Mouse (Mus musculus): ENCODE measurements around the gene Gdf1. TPM values are rescaled to one million over a fixed set of nuclear protein-coding genes. Genes with fewer than 3 reads are reported as not detected.
A peak's percentile ranks its signal among the peaks of the same experiment; 100 is the strongest.

Gene Gdf1
- total RNA-seq, 1 experiment, result 7.5 TPM

DNA sequence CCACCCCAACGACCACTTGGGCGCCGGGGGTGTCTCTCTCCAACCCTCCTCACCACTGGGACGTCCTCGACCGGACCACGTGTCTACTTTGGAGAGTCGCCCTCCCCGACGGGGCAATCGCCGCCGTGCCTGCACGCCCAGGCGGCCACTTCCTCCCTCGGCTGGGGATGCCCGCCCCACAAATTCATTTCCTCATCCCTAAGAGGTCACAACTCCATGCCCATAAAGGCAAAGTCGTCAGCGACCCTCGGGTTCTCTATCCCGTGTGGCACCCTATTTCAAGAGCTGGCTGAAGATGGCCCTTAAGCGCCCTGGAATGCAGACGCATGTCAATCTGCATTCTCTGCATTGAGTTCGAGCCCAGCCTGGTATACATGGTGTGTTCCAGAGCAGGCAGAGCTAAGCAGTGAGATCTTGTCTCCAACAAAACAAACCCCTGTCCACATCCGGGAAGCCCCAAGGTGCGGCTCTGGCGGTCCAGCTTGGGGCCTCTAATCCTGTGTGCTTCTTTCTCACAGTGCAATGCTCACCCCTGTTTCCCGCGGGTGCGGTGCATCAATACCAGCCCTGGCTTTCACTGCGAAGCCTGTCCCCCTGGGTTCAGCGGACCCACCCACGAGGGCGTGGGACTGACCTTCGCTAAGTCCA, 45.7 kb downstream of the Gdf1 start:
- in situ Hi-C loops (cut with MboI; ENCODE audit: low sequenced_read_pairs in 2 of 2, unreplicated experiment in 2 of 2), result no loop called here
- Histone ChIP-seq H3K4me3 (ENCODE audit: insufficient read depth in 1 of 2, low read depth in 1 of 2, low read length in 2 of 2, poor library complexity in 1 of 2, severe bottlenecking in 1 of 2) (peak overlapping the region; percentile 85 to 92; a peak in 2 of 4 replicates), H3K9me3 (ENCODE audit: control insufficient read depth, insufficient read depth, low read depth, low read length) (no peaks in the 10 kb centered on the region), H3K9ac (ENCODE audit: insufficient read depth, low read depth, low read length, poor library complexity, severe bottlenecking) (no peak overlapping the region), H3K36me3 (ENCODE audit: control insufficient read depth, insufficient read depth, low read length, poor library complexity, severe bottlenecking) (no peaks in the 10 kb centered on the region), H3K4me1 (ENCODE audit: control insufficient read depth in 2 of 2, insufficient read depth in 2 of 2, low read length in 2 of 2, poor library complexity in 1 of 2) (peaks cover 0 to 20% of the 10 kb centered on the region in 2 experiments; a peak in 1 of 4 replicates), H3K27ac (ENCODE audit: insufficient read depth, low read depth, low read length, poor library complexity, severe bottlenecking) (no peak overlapping the region)
- no peak for TF ChIP-seq MAFK (IDR thresholded peaks at IDR 0.05; ENCODE audit: insufficient read depth, low read depth, low read length)
- no peak for TF ChIP-seq HCFC1 (IDR thresholded peaks at IDR 0.05; ENCODE audit: borderline replicate concordance, insufficient read depth, low read length)
- TF ChIP-seq ZC3H11A (IDR thresholded peaks at IDR 0.05; ENCODE audit: borderline replicate concordance, low read depth, low read length), result no peak
- no peak for TF ChIP-seq CHD2 (IDR thresholded peaks at IDR 0.05; ENCODE audit: low read depth, low read length)
- TF ChIP-seq ZNF384 (IDR thresholded peaks at IDR 0.05; ENCODE audit: low read depth, low read length), result no peak
- DNase-seq (ENCODE audit: low read depth, low spot score), result no peak

DNA sequence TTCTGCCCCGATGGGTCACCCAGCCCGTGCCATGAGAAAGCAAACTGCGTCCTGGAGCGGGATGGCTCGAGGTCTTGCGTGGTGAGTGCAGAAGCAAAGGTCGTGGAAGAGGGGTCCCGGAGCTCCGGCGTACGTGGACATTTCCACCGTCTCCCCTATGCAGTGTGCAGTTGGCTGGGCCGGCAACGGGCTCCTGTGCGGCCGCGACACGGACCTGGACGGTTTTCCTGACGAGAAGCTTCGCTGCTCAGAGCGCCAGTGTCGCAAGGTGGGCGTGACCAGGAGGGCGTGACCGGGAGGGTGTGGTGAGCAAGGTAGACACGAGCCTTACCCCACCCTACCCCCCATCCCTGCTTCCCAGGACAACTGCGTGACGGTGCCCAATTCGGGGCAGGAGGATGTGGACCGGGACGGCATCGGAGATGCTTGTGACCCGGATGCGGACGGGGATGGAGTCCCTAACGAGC, 46.7 kb downstream of the Gdf1 start:
- Histone ChIP-seq H3K4me3 (ENCODE audit: insufficient read depth in 1 of 2, low read depth in 1 of 2, low read length in 2 of 2, poor library complexity in 1 of 2, severe bottlenecking in 1 of 2) (peak overlapping the region; percentile 17 to 26; a peak in 2 of 4 replicates), H3K36me3 (ENCODE audit: control insufficient read depth, insufficient read depth, low read length, poor library complexity, severe bottlenecking) (no peaks in the 10 kb centered on the region), H3K4me1 (ENCODE audit: control insufficient read depth in 2 of 2, insufficient read depth in 2 of 2, low read length in 2 of 2, poor library complexity in 1 of 2) (peaks cover 0 to 20% of the 10 kb centered on the region in 2 experiments; a peak in 1 of 4 replicates), H3K9me3 (ENCODE audit: control insufficient read depth, insufficient read depth, low read depth, low read length) (no peaks in the 10 kb centered on the region), H3K27ac (ENCODE audit: insufficient read depth, low read depth, low read length, poor library complexity, severe bottlenecking) (no peak overlapping the region), H3K9ac (ENCODE audit: insufficient read depth, low read depth, low read length, poor library complexity, severe bottlenecking) (no peak overlapping the region)
- TF ChIP-seq ZC3H11A (IDR thresholded peaks at IDR 0.05; ENCODE audit: borderline replicate concordance, low read depth, low read length) (no peak), HCFC1 (IDR thresholded peaks at IDR 0.05; ENCODE audit: borderline replicate concordance, insufficient read depth, low read length) (no peak), MAFK (IDR thresholded peaks at IDR 0.05; ENCODE audit: insufficient read depth, low read depth, low read length) (no peak), ZNF384 (IDR thresholded peaks at IDR 0.05; ENCODE audit: low read depth, low read length) (no peak), CHD2 (IDR thresholded peaks at IDR 0.05; ENCODE audit: low read depth, low read length) (no peak)
- no peak for DNase-seq (ENCODE audit: low read depth, low spot score)
- in situ Hi-C loops (cut with MboI; ENCODE audit: low sequenced_read_pairs in 2 of 2, unreplicated experiment in 2 of 2), result no loop called here

DNA sequence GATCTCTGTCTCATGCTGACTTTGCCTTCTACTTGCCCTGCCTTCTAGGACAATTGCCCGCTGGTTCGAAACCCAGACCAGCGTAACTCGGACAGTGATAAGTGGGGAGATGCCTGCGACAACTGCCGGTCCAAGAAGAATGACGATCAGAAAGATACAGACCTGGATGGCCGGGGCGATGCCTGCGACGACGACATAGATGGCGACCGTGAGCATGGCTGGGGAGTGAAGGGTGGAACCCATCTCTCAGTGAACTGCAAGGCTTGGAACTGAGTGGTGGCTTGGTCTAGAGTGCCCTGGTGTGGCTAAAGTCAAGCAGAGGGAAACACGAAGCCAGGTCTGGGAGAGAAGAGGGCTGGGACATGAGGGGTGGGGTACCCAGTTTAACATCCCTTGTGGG, 47.4 kb downstream of the Gdf1 start:
- in situ Hi-C loops (cut with MboI; ENCODE audit: low sequenced_read_pairs in 2 of 2, unreplicated experiment in 2 of 2), result no loop called here
- H3K4me1 ChIP-seq (ENCODE audit: control insufficient read depth in 2 of 2, insufficient read depth in 2 of 2, low read length in 2 of 2, poor library complexity in 1 of 2), result peaks cover 0 to 20% of the 10 kb centered on the region in 2 experiments; a peak in 1 of 4 replicates
- no peak overlapping the region for H3K27ac ChIP-seq (ENCODE audit: insufficient read depth, low read depth, low read length, poor library complexity, severe bottlenecking)
- DNase-seq (ENCODE audit: low read depth, low spot score), result no peak
- no peak overlapping the region for H3K4me3 ChIP-seq (ENCODE audit: insufficient read depth in 1 of 2, low read depth in 1 of 2, low read length in 2 of 2, poor library complexity in 1 of 2, severe bottlenecking in 1 of 2)
- H3K9ac ChIP-seq (ENCODE audit: insufficient read depth, low read depth, low read length, poor library complexity, severe bottlenecking), result no peak overlapping the region
- H3K9me3 ChIP-seq (ENCODE audit: control insufficient read depth, insufficient read depth, low read depth, low read length), result no peaks in the 10 kb centered on the region
- TF ChIP-seq ZC3H11A (IDR thresholded peaks at IDR 0.05; ENCODE audit: borderline replicate concordance, low read depth, low read length) (no peak), HCFC1 (IDR thresholded peaks at IDR 0.05; ENCODE audit: borderline replicate concordance, insufficient read depth, low read length) (no peak), ZNF384 (IDR thresholded peaks at IDR 0.05; ENCODE audit: low read depth, low read length) (no peak)
- no peaks in the 10 kb centered on the region for H3K36me3 ChIP-seq (ENCODE audit: control insufficient read depth, insufficient read depth, low read length, poor library complexity, severe bottlenecking)

DNA sequence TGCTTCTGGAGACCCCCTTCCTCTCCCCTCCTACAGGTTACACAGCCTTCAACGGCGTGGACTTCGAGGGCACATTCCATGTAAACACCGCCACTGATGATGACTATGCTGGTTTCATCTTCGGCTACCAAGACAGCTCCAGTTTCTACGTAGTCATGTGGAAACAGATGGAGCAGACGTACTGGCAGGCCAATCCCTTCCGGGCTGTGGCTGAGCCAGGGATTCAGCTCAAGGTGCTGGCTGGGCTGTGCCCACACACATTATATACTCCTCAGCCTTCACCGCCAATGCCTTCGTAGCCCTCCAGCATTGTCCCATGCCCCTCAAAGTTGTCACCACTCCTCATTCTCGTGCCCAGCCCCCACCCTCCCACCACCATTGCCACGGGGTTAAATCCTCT, 50.5 kb downstream of the Gdf1 start:
- peaks cover 0 to 13% of the 10 kb centered on the region in 2 experiments; a peak in 1 of 4 replicates for H3K4me1 ChIP-seq (ENCODE audit: control insufficient read depth in 2 of 2, insufficient read depth in 2 of 2, low read length in 2 of 2, poor library complexity in 1 of 2)
- H3K27ac ChIP-seq (ENCODE audit: insufficient read depth, low read depth, low read length, poor library complexity, severe bottlenecking), result no peak overlapping the region
- H3K36me3 ChIP-seq (ENCODE audit: control insufficient read depth, insufficient read depth, low read length, poor library complexity, severe bottlenecking), result no peaks in the 10 kb centered on the region
- H3K9ac ChIP-seq (ENCODE audit: insufficient read depth, low read depth, low read length, poor library complexity, severe bottlenecking), result no peak overlapping the region
- in situ Hi-C loops (cut with MboI; ENCODE audit: low sequenced_read_pairs in 2 of 2, unreplicated experiment in 2 of 2), result no loop called here
- H3K9me3 ChIP-seq (ENCODE audit: control insufficient read depth, insufficient read depth, low read depth, low read length), result no peaks in the 10 kb centered on the region
- no peak for DNase-seq (ENCODE audit: low read depth, low spot score)
- no peak overlapping the region for H3K4me3 ChIP-seq (ENCODE audit: insufficient read depth in 1 of 2, low read depth in 1 of 2, low read length in 2 of 2, poor library complexity in 1 of 2, severe bottlenecking in 1 of 2)
- TF ChIP-seq CHD2 (IDR thresholded peaks at IDR 0.05; ENCODE audit: low read depth, low read length) (no peak), MAFK (IDR thresholded peaks at IDR 0.05; ENCODE audit: insufficient read depth, low read depth, low read length) (no peak), HCFC1 (IDR thresholded peaks at IDR 0.05; ENCODE audit: borderline replicate concordance, insufficient read depth, low read length) (no peak), ZC3H11A (IDR thresholded peaks at IDR 0.05; ENCODE audit: borderline replicate concordance, low read depth, low read length) (no peak), ZNF384 (IDR thresholded peaks at IDR 0.05; ENCODE audit: low read depth, low read length) (no peak)

Other genes starting within 250 kb of the Gdf1 start
- gene Hapln4, start 246.4 kb upstream of the Gdf1 start, total RNA-seq (2012; rRNA removed), result 2.2 and 4.8 TPM in 2 replicates
- 4.3 and 9.2 TPM in 2 replicates for gene Ncan, start 208.9 kb upstream of the Gdf1 start, total RNA-seq (2012; rRNA removed)
- gene Nr2c2ap, start 198.5 kb upstream of the Gdf1 start, total RNA-seq (2012; rRNA removed), result 9.6 and 10.4 TPM in 2 replicates
- gene Rfxank, start 190.7 kb upstream of the Gdf1 start, total RNA-seq (2012; rRNA removed), result 10.4 and 11.2 TPM in 2 replicates
- 30.0 and 31.2 TPM in 2 replicates for gene Borcs8, start 190.3 kb upstream of the Gdf1 start, total RNA-seq (2012; rRNA removed)
- 3.6 and 5.4 TPM in 2 replicates for gene Mef2b, start 190.1 kb upstream of the Gdf1 start, total RNA-seq (2012; rRNA removed)
- gene Tmem161a, start 157.5 kb upstream of the Gdf1 start, total RNA-seq (2012; rRNA removed), result 73.9 and 116 TPM in 2 replicates
- gene Slc25a42, start 117.5 kb upstream of the Gdf1 start, total RNA-seq (2012; rRNA removed), result 5.8 and 7.5 TPM in 2 replicates
- gene Sugp2, start 95.6 kb upstream of the Gdf1 start, total RNA-seq (2012; rRNA removed), result 45.5 and 57.6 TPM in 2 replicates
- gene Armc6, start 95.4 kb upstream of the Gdf1 start, total RNA-seq (2012; rRNA removed), result 58.9 and 61.8 TPM in 2 replicates
- gene Homer3, start 47.0 kb upstream of the Gdf1 start, total RNA-seq (2012; rRNA removed), result 34.4 and 39.0 TPM in 2 replicates
- 71.0 and 73.3 TPM in 2 replicates for gene Ddx49, start 27.3 kb upstream of the Gdf1 start, total RNA-seq (2012; rRNA removed)
- 101 and 112 TPM in 2 replicates for gene Cope, start 27.3 kb upstream of the Gdf1 start, total RNA-seq (2012; rRNA removed)
- gene Cers1, start 14.0 kb upstream of the Gdf1 start, total RNA-seq (2012; rRNA removed), result 1.9 and 4.7 TPM in 2 replicates
- 54.7 and 57.6 TPM in 2 replicates for gene Upf1, start 23.5 kb downstream of the Gdf1 start, total RNA-seq (2012; rRNA removed)
- 1.2 and 1.4 TPM in 2 replicates for gene Comp, start 43.7 kb downstream of the Gdf1 start, total RNA-seq (2012; rRNA removed)
- gene Crtc1, start 109.8 kb downstream of the Gdf1 start, total RNA-seq (2012; rRNA removed), result 3.3 and 4.9 TPM in 2 replicates
- 21.4 and 22.8 TPM in 2 replicates for gene Klhl26, start 147.2 kb downstream of the Gdf1 start, total RNA-seq (2012; rRNA removed)
- 5.3 and 8.0 TPM in 2 replicates for gene Tmem59l, start 157.5 kb downstream of the Gdf1 start, total RNA-seq (2012; rRNA removed)
- gene Crlf1, start 163.3 kb downstream of the Gdf1 start, total RNA-seq (2012; rRNA removed), result 17.0 and 29.3 TPM in 2 replicates
- 125 and 130 TPM in 2 replicates for gene Rex1bd, start 176.9 kb downstream of the Gdf1 start, total RNA-seq (2012; rRNA removed)
- gene Uba52, start 181.0 kb downstream of the Gdf1 start, total RNA-seq (2012; rRNA removed), result 3,214 and 4,257 TPM in 2 replicates
- gene Fkbp8, start 197.9 kb downstream of the Gdf1 start, total RNA-seq (2012; rRNA removed), result 252 and 256 TPM in 2 replicates
- gene Kxd1, start 198.1 kb downstream of the Gdf1 start, total RNA-seq (2012; rRNA removed), result 27.9 and 35.3 TPM in 2 replicates
- gene Ell, start 209.6 kb downstream of the Gdf1 start, total RNA-seq (2012; rRNA removed), result 15.8 and 16.1 TPM in 2 replicates